Mouse (Mus musculus) adrenal gland, postnatal 10 days (tissue): ENCODE measurements around the gene Hpcal1. TPM values are rescaled to one million over a fixed set of nuclear protein-coding genes. Genes with fewer than 3 reads are reported as not detected.
A peak's percentile ranks its signal among the peaks of the same experiment; 100 is the strongest.
"Not testable (repeated sequence)": the region's sequence is repeated elsewhere in the genome, so short reads cannot be mapped to it uniquely, and the experiment has no call there.

Experiments
- DNase-seq: peaks from one replicate; pipeline ENCODE4 v3.0.0; 2021; ENCODE audit warnings: mixed read lengths
- total RNA-seq, 2 experiments: library from RNA; stranded (reverse); gene quantifications; 2 replicates each; pipeline ENCODE4 v1.2.3; 2021

Gene Hpcal1
- total RNA-seq, 2 experiments from 2014 or later: 25.4 to 26.2 TPM

DNA sequence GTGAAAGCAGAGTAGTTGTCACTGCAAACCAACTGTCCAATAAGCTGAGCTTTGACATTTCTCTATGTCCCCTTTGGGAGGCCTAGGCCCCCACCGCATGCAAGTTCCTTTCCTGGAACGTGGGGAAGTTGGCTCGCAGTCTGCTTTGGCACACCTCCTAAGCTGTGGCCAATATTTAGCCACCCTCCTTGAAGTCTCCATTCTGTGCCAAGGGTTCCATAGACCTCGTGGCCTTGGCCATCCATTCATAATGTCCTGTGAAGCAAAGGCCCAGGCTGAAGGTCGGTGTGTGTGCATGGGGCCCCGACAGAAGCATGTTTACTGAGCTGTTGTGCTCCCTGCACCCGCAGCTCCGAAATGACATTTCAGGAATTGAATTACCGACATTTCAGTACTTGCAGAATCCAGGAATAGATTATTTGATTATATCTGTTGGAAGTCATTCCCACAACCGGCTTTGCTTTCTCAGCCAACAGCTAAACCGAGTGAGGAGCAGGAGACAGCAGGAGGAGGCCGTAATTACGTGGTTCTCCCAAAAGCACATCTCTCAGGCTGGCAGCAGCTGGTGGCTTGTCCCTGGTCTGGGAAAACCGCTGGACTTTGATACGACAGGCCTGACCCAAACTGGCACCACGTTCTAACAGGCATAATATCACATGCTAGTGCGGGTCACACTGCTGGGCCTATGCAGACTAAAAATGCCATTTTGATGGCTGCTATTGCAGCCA is 51.1 kb downstream of the Hpcal1 start:
- peak; percentile 81 for DNase-seq

GRCm38 (mm10) chr12:17742571-17743321 is 52.1 kb downstream of the Hpcal1 start:
- peak; percentile 25 for DNase-seq

DNA sequence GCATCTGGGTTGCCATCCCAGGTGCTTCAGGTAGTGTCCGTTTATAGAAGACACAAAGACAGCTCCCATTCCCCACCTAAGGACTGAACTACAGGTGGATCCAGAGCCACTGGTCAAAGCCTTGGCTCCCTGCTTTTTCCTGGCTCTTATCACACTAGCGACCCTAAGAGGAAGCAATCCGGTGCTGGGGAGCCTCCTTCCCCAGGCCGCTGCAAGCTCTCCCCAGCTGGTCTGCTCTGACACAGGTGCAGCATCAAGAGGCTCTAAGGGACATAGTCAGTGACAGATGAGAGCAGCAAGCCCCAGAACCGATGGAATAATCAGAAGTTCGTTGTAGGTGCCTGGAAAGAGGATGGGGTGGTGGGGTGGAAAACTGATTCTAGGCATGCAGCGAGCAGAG is 54.8 kb downstream of the Hpcal1 start:
- no peak for DNase-seq

GRCm38 (mm10) chr12:17746725-17747124 is 56.1 kb downstream of the Hpcal1 start:
- peak; percentile 88 for DNase-seq

DNA sequence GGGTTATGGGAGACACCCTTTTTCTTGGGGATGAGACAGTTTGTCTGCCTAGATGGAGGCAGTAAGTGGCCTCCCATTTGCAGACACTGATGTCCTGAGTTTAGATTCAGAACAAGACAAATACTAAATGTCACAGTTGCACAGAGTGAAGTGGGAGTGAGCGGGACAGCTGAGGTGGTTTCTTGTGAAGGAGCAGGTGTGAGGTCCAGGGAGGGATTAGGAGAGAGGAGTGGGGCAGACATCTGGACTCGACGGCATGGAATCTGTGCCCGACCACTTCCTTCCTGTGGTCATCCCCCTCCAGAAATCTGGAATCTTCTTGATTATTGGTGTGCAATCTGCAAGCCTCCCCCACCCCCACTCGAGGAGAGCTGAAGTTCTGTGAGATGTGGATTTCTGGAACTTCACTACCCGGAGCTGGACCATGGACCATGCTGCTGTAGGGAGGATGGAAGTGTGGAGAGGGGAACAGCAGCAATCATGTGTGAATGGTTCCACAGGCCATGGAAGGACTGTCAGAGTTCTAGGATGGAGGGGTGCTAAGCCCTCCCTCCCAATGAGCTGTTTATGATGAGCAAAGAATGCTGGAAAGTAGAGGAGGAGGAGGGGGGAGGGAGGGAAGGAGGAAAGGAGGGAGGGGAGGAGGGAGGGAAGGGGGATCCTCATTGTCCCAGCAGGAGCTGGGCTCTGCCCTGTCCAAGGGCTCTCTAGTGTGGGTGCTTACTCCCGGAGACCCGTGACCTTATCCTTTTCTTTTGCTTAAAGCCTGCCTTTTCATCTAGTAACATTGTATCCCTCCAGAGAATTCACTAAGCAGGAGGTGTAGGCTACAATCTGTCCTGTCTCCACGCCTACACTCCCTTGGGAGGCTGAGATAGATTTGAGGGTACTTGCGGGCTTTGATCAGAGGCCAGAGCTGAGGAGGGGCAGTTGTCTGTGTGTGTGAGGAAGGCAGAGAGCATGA is 56.8 kb downstream of the Hpcal1 start:
- DNase-seq: no peak

- no peak for DNase-seq
Observed at GRCm38 (mm10) chr12:17748155-17748529, 57.5 kb downstream of the Hpcal1 start.

GRCm38 (mm10) chr12:17749784-17750183 is 59.1 kb downstream of the Hpcal1 start:
- no peak for DNase-seq

GRCm38 (mm10) chr12:17750500-17750899 is 59.8 kb downstream of the Hpcal1 start:
- DNase-seq: peak; percentile 66

GRCm38 (mm10) chr12:17752828-17753227 is 62.2 kb downstream of the Hpcal1 start:
- no peak for DNase-seq

- no peak for DNase-seq
Observed at GRCm38 (mm10) chr12:17754771-17755170, 64.1 kb downstream of the Hpcal1 start.

DNA sequence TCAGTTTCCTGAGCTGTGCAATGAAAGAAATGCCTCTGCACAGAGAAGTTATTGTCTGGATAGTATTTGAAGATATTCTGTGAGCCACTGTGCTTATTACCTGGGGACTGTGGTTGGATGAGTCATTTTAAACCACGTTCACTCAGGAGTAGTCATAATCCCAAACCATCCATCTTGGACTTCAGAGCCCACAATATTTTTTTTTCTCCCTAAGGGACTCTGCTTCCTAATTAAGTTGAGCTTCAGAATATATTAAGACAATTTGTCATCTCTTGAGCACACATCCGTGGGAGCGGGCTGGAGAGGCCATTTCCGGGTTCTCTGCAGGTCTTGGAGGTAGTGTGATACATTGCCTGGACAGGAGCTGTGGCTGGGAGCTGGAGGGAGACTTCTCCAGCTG is 66.2 kb downstream of the Hpcal1 start:
- DNase-seq: no peak

GRCm38 (mm10) chr12:17762286-17762933 is 71.8 kb downstream of the Hpcal1 start:
- no peak for DNase-seq

GRCm38 (mm10) chr12:17763054-17763453 is 72.4 kb downstream of the Hpcal1 start:
- DNase-seq: no peak

- DNase-seq: no peak
Observed at GRCm38 (mm10) chr12:17764005-17764404, 73.3 kb downstream of the Hpcal1 start.

DNA sequence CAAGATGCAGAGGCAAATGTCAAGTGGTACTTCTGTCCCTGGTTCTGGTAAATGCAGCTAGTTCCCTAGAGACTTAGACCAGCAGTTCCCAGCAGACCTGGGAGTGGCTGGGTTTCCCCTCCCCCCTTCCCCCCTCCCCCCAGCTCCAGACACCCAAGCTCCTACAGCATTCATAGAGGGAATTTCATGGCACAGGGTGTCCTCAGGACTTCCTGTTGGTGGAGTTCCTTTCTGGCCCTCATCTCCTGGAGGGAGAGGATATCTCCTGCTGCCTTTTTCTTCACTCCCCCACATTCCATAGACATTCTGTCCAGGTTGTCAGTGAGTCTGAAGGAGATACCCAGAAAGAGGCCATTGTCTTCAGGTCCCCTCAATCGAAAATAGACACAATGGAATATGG is 76.9 kb downstream of the Hpcal1 start:
- DNase-seq: not testable (repeated sequence)

DNA sequence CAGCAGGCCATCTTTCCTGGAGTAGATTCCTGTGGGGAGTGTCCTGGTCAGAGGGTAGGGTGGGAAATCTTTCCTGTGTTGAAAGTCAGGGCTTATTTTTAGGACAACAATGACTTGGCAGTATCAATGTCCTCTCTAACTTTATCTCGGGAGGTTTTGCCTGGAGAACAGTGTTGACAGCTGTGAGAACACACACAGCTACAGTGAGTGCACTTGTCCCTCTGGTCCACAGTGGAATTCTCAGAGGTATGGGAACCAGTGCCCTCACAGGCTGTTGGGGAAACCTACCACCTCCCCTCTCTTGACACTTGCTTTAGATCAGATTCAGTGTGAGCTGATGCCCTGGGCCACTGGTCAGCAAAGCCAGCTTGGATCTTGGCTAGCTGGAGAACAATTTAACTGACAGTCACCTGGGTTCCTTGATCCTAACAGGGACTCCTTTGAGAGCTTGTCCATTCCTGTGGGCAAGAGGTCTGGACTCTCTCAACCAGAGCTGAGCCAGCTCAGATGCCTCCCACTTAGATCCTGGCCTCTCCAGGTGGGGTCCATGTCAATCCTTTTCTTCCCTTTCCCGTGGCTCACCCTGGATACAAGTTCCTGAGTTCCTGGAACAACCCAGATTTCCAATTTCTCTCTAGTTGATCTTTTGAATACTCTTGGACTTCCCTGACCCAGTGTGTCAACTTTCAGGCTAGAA is 79.0 kb downstream of the Hpcal1 start:
- DNase-seq: no peak

DNA sequence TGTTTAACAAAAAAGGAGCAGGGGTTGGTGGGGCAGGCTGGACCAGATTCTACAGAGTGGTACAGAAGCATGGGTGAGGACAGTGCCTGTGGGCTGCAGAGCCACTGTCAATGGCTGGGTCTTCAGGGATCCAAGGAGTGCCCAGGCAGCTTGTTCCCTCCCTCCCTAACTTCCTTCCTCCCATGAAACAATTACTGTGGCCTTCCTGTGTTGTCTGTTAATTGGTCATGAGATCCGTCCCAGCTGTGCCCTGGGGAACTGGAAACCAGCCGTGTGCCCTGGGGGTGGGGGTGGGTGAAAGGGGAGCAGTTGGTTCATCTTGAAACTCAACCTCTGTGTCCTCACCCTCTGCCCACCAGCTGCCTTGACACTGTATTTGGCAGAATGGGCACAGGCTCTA is 79.9 kb downstream of the Hpcal1 start:
- no peak for DNase-seq

GRCm38 (mm10) chr12:17773721-17774120 is 83.1 kb downstream of the Hpcal1 start:
- peak; percentile 81 for DNase-seq

DNA sequence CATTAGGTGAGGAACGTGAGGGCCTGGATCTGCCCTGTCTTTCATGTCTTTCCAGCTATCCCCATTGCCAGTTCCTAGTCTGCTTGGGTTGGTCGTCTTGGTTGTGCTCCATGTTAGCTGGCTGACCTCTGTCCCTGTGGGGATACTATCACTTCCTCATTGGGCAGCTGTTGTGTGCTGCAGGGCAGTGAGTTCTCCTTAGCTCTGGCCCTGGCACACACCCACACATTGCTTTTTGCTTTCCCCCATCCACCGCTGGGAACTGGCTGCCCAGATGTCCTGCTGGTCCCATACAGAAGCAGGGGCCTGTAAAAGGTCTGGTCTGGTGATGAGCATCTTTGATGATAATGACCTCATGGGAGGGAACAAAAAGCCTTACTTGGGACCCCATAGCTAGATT is 84.2 kb downstream of the Hpcal1 start:
- DNase-seq: not testable (repeated sequence)

- DNase-seq: peak; percentile 56
Observed at GRCm38 (mm10) chr12:17778320-17778719, 87.7 kb downstream of the Hpcal1 start.

DNA sequence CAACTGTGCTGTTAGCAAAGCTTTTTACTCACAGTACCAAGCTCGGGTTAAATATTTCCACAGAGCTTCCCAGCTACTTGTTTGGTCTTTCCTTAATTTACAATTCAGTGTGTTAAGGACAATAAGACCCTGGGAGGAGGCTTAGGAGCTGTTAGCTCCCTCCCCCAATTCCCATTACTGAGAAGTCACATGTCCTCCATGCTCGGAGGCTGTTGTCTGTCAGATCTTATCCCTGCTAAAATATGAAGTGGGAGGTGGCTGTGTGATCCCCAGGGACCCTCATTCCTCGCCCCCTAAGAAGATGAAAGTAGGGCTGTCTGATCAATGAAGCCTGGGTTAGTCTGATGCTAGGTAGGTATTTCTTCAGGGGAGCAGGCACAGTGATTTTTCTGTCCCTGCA is 88.4 kb downstream of the Hpcal1 start:
- DNase-seq: no peak
